In the genomic region with DNA sequence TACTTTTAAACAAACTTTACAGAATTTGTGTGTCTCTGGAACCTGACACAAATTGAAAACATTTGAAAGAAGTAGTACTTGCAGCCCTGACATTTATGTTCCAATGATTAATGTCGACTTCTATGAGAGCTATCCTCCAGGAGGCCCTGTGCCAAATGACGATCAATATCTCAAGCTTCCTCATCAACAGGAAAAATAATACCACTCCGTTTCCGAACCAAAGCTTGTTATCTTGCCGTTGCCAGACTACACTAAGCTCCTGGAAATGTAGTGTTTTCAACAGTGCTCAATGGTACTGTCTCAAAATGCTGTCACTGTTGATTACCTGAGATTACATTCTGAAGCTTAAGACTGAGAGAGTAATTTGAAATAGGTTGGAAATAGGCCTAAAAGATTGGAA, we compare ENCODE assay signal across 22 mouse cellular contexts. TPM values are rescaled to one million over a fixed set of nuclear protein-coding genes. Genes with fewer than 3 reads are reported as not detected.
A peak's percentile ranks its signal among the peaks of the same experiment; 100 is the strongest.
DNase-seq lines count a peak whose midpoint lies in the region; ATAC-seq and TF ChIP-seq lines count a peak whose summit lies in the region.
"Had no signal": no experiment of that assay in that cellular context is flagged by ENCODE, and none has a peak within 500 bp of the region (broad histone marks: within the 10 kb centered on the region; RNA-seq: fewer than 3 reads in every experiment).

No protein-coding gene starts in this region.

- H3K4me1 ChIP-seq in lung, postnatal 0 days (ENCODE audit: insufficient read depth, low read depth, low read length), result no peaks in the 10 kb centered on the region
- H3K4me1 ChIP-seq: heart, embryonic 12.5 days; lung, embryonic 15.5 days had no signal

- intact Hi-C loops in gastrocnemius, postnatal 36 days (cut with DNase I), result no loop called here

- no peak for TF ChIP-seq EP300 in lung, postnatal 0 days (IDR thresholded peaks at IDR 0.05)

- no peak overlapping the region for H3K27ac ChIP-seq in lung, postnatal 0 days (ENCODE audit: low read length)
- H3K27ac ChIP-seq: embryonic facial prominence, embryonic 10.5 days; gastrocnemius, adult 2 months; liver, embryonic 14.5 days; lung, embryonic 15.5 days had no signal

- peak; percentile 50 to 83 for DNase-seq in adrenal gland, adult (ENCODE audit: inconsistent age in 2 of 2, low spot score in 1 of 2)
- no peak for DNase-seq in adrenal gland, adult 18-20 months (ENCODE audit: low spot score in 2 of 2)
- peak; percentile 28 for DNase-seq in lung, postnatal 10 days
- DNase-seq in lung, postnatal 0 days (ENCODE audit: low spot score), result no peak
- DNase-seq in urinary bladder, postnatal 14 days (ENCODE audit: low spot score), result peak; percentile 22
- no peak for DNase-seq in urinary bladder, adult 2 months (ENCODE audit: low spot score)
- DNase-seq in retina, postnatal 1 day, result peak; percentile 63
- no peak for DNase-seq in gastrocnemius, postnatal 36 days
- DNase-seq: cerebellum, adult 18-20 months; cerebellum, postnatal 25 days; gastrocnemius, adult 2 months; heart, adult 11 months; heart, postnatal 14 days; kidney, adult 2 months; kidney, postnatal 10 days; spleen, adult 18-20 months had no signal

- ATAC-seq in lung, postnatal 0 days, result no peak

- H3K9ac ChIP-seq in lung, postnatal 0 days (replicated peaks; ENCODE audit: low read depth), result no peak overlapping the region
- H3K9ac ChIP-seq: heart, embryonic 12.5 days; liver, embryonic 14.5 days; lung, embryonic 15.5 days had no signal

- no peaks in the 10 kb centered on the region for H3K9me3 ChIP-seq in lung, postnatal 0 days (ENCODE audit: low read length)
- H3K9me3 ChIP-seq: embryonic facial prominence, embryonic 10.5 days; heart, embryonic 12.5 days; lung, embryonic 15.5 days; megakaryocyte, embryonic 14.5 days had no signal

- no peak overlapping the region for H3K4me2 ChIP-seq in lung, postnatal 0 days (replicated peaks; ENCODE audit: low read depth, low read length)
- H3K4me2 ChIP-seq: heart, embryonic 12.5 days; lung, embryonic 15.5 days had no signal

- no peak for TF ChIP-seq CTCF in lung, postnatal 0 days (IDR thresholded peaks at IDR 0.05)

- H3K4me3 ChIP-seq in lung, postnatal 0 days (ENCODE audit: low read depth, low read length), result no peak overlapping the region
- H3K4me3 ChIP-seq: embryonic facial prominence, embryonic 10.5 days; gastrocnemius, adult 2 months; heart, embryonic 12.5 days; lung, embryonic 15.5 days; megakaryocyte, embryonic 14.5 days; myocyte had no signal

- no peaks in the 10 kb centered on the region for H3K36me3 ChIP-seq in lung, postnatal 0 days (ENCODE audit: insufficient read depth, low read length)
- H3K36me3 ChIP-seq: embryonic facial prominence, embryonic 10.5 days; heart, embryonic 12.5 days; lung, embryonic 15.5 days had no signal

- 43% methylated on average over 5 of the region's 5 CpGs for WGBS in lung, postnatal 0 days

- H3K27me3 ChIP-seq in lung, postnatal 0 days (replicated peaks; ENCODE audit: insufficient read depth, low read length), result no peaks in the 10 kb centered on the region
- H3K27me3 ChIP-seq: heart, embryonic 12.5 days; lung, embryonic 15.5 days had no signal

RNA-seq across cellular contexts. Expression of a gene that starts 13.7 kb away (rescaled TPM):
- total RNA-seq in adrenal gland, adult 18-20 months (2021), result 100 to 1,000 TPM; 210 to 229 TPM
- polyA plus RNA-seq in lung, postnatal 0 days (2015; fragmentation: Nextera tagmentation; extraction: Ambion mirVana), result 134 and 142 TPM in 2 replicates
- polyA plus RNA-seq in urinary bladder, adult 2 months (2012; rRNA removed), result 123 and 233 TPM in 2 replicates
- 1 to 10 TPM; 6.9 to 7.9 TPM for total RNA-seq in gastrocnemius, postnatal 36 days (2021)

Comparison
In these comparisons a context has a peak if more than half of its experiments do, and no peak if none do; other contexts are left out.
1. DNase-seq: peak in adrenal gland, adult (2 of 2), lung, postnatal 10 days (single experiment), urinary bladder, postnatal 14 days (single experiment) and retina, postnatal 1 day (single experiment); none in adrenal gland, adult 18-20 months (0 of 2), lung, postnatal 0 days (single experiment), urinary bladder, adult 2 months (single experiment) and gastrocnemius, postnatal 36 days (0 of 2).
2. RNA of a gene that starts 13.7 kb away (total RNA-seq): 210 to 229 TPM in adrenal gland, adult 18-20 months; 6.9 to 7.9 TPM in gastrocnemius, postnatal 36 days; every median in the first group is over 10 times any median in the second.